Mouse (Mus musculus) embryo, embryonic 11.5 days (tissue): ENCODE results near the gene Ccs.

Experiments
- DNase-seq: peaks from one replicate; pipeline ENCODE4 v3.0.0-alpha.2; 2012; ENCODE audit warnings: low read depth, low spot score

Ccs gene

GRCm38 (mm10) chr19:4782891-4783290, 56.2 kb downstream of the Ccs start:
- no peak for DNase-seq
